Mouse (Mus musculus): Measurements from ENCODE around the gene Trpm1. TPM values are rescaled to one million over a fixed set of nuclear protein-coding genes. Genes with fewer than 3 reads are reported as not detected.

Gene Trpm1
- total RNA-seq, 2 experiments from 2014 or later = not detected

GRCm38 (mm10) chr7:64163086-64163485 lies 9.5 kb downstream of the Trpm1 start:
- ATAC-seq (replicated peaks; ENCODE audit: poor library complexity, severe bottlenecking) = no peak

DNA sequence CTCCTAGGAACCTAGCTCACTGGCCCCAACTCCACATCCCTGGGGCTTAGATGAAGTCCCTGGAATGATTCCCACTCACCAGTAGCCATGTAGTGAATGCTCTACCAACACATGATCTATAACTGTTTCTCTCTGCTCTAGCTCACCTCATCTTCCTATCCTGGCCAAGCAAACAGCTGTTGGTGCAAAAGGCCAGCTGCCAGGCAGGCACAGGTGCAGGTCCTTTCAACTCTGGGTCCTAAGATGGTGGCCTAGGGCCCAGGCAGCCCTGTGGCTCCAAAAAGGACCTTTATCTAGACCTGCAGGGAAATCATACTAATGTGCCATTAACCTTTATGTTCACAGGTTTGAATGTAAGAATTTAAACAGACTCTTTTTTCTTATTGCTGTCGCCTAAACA lies 10.3 kb downstream of the Trpm1 start:
- ATAC-seq (replicated peaks; ENCODE audit: poor library complexity, severe bottlenecking) = no peak

DNA sequence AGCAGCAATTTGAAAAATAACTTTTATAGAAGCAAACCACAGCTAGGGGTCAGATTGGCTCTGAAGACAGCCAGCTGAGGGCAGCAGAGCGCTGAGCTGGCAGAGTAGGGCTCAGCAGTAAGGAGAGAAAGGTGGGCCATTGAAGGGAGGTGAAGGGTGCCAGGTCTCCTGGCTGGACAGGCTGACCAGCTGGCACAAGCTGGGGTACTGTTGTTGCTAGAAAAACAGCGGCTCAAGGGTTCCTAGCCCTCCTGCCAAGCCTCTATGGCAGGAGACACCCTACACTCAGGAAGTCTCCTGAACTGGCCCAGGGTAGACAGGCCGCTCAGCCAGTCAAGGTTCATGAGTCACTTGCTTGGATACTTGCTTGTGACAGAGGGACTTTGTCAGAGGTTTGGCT lies 11.4 kb downstream of the Trpm1 start:
- ATAC-seq (replicated peaks; ENCODE audit: poor library complexity, severe bottlenecking) = peak; percentile 71

GRCm38 (mm10) chr7:64166025-64166424 lies 12.4 kb downstream of the Trpm1 start:
- no peak for ATAC-seq (replicated peaks; ENCODE audit: poor library complexity, severe bottlenecking)

GRCm38 (mm10) chr7:64166724-64167123 lies 13.1 kb downstream of the Trpm1 start:
- no peak for ATAC-seq (replicated peaks; ENCODE audit: poor library complexity, severe bottlenecking)

DNA sequence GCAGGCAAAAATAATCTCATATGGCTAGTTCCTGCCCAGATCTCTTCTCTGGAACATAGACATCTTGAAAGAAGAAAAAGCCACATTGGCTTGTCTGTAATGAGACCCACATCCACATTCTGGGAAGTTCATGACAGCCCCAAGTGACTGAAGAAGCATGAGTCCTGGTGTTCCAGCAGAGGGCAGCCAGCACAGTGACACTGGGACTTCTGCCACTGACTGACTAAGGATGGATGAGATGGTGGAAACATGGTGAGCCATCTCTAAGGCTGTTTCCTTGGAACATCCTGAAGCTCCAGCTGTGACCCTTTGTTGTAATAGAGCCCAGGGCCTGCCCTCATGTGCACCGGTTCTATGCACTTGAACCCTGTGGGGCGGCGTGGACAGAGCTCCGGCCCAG lies 25.7 kb downstream of the Trpm1 start:
- no peak for ATAC-seq (replicated peaks; ENCODE audit: poor library complexity, severe bottlenecking)

GRCm38 (mm10) chr7:64185203-64185931 lies 31.7 kb downstream of the Trpm1 start:
- no peak for ATAC-seq (replicated peaks; ENCODE audit: poor library complexity, severe bottlenecking)

GRCm38 (mm10) chr7:64185932-64186312 lies 32.3 kb downstream of the Trpm1 start:
- no peak for ATAC-seq (replicated peaks; ENCODE audit: poor library complexity, severe bottlenecking)

DNA sequence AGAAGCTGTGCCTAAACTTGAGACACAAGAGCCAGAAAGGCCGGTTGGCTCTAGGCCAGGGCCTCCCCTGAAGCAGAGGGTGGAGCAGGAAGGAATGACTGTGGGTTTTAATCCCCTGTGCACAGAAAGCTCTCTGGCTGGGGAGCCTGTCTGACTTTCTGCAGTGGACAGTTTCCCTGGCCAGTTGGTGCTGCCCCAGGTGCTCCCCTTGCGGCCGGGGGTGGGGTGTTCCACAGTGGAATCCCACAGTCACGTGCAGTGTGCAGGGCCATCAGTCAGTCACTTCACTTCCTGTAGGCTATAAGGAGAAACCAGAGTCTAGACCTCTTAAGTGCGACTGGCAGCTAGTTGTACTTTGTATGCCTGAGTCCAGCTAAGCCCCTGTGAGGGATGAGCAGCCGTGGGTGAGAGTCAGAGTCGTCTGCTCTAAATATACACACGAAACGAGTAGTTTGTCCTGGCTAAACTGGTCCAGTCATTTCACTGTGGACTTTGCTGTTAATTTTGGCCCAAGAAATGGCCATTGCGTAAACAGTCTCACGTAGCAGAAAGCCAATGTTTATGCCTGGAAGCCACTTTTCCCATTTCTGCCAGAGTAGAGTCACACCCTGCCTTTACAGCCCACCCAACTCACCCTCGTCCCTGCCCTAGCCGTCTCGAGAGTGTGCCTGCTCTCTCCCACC lies 38.8 kb downstream of the Trpm1 start:
- ATAC-seq (replicated peaks; ENCODE audit: poor library complexity, severe bottlenecking) = peak; percentile 53

- ATAC-seq (replicated peaks; ENCODE audit: poor library complexity, severe bottlenecking) = no peak
Observed at GRCm38 (mm10) chr7:64193476-64193875, 39.8 kb downstream of the Trpm1 start.

DNA sequence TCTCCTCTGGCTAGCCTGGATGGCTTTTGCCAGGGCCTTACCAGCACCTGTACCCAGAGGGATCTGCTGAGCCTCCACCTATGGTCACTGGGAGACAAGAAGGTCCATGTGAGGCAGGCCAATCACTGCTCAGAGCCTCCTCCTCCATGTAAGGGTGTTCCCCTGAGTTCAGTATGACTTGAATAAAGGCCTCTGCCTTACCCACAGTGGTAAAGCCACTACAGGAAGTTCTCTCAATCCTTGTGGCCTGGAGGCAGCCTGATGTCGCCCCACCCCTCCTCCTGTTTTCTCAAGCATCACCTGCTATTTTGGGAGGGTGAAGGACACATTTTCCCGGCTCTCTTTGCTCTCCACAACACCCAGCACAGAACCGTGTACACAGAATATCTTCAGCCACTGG lies 42.5 kb downstream of the Trpm1 start:
- ATAC-seq (replicated peaks; ENCODE audit: poor library complexity, severe bottlenecking) = no peak

DNA sequence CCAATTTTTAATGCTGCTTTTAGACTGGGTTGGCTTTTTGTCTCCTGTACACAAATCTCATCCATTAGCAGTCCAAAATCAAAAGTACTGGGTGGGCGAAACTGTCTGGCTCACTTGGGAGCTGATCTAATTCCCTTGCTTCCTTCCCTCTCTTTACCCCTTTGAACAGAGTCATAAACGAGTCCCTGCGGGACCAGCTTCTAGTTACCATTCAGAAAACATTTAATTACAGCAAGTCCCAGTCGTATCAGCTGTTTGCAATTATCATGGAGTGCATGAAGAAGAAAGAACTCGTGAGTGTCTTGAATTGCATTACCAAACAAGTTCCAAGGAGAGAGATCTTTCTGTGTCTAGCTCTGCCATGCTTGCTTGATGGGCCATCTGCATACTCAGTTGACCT lies 55.1 kb downstream of the Trpm1 start:
- no peak for ATAC-seq (replicated peaks; ENCODE audit: poor library complexity, severe bottlenecking)

- no peak for ATAC-seq (replicated peaks; ENCODE audit: poor library complexity, severe bottlenecking)
Observed at GRCm38 (mm10) chr7:64212870-64213269, 59.2 kb downstream of the Trpm1 start.

DNA sequence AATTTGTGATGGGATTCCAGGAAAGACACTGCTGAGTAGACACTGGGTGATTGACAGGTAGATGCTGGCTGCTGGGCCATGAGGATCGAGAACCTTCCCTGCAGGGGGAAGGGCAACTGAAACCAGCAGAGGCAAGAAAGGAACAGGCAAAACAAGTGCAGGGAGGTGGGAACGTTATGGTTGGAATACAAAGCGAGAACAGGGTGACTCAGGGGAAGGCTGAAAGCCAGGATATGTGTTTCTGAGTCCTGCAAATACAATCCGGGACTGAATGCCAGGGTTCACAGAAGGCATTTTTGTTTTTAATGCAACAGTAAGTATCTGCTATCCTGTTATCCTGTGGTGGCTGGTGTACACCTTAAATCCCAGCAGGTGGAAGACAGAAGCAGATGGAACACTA lies 60.4 kb downstream of the Trpm1 start:
- no peak for ATAC-seq (replicated peaks; ENCODE audit: poor library complexity, severe bottlenecking)

DNA sequence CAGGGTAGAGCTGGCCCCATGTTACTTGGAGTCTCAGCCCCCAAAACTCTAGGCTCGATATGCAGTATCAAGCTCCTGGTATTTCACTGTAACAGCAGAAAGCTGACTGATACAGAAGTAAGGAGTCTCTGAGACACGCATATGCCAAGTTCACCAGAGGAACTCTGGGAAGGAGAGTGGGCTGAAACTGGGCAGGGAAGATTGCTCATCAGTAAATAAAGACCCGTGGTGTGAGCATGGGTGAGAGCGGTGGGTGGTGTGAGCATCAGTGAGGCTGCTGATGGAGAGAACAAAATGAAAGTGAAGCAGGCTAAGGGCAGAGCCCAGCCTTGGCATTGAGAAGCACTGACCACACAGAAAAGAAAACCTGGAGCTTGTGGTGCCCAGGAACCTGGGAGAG lies 62.0 kb downstream of the Trpm1 start:
- ATAC-seq (replicated peaks; ENCODE audit: poor library complexity, severe bottlenecking) = no peak

DNA sequence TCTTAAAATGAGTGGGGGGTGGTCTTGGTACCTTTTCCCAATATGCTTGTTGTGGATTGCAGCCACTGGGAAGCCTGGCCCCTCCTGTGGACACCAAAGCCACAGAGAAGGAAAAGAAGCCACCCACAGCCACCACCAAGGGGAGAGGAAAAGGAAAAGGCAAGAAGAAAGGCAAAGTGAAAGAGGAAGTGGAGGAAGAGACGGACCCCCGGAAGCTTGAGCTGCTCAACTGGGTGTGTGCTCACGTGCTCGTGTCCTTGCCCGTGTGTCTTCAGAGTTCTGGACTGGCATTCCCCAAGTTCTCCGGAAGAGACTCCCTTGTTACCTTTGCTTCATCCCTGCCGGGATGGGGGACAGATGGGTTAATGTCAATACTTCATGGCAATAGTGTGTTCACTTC lies 63.8 kb downstream of the Trpm1 start:
- ATAC-seq (replicated peaks; ENCODE audit: poor library complexity, severe bottlenecking) = peak; percentile 66

DNA sequence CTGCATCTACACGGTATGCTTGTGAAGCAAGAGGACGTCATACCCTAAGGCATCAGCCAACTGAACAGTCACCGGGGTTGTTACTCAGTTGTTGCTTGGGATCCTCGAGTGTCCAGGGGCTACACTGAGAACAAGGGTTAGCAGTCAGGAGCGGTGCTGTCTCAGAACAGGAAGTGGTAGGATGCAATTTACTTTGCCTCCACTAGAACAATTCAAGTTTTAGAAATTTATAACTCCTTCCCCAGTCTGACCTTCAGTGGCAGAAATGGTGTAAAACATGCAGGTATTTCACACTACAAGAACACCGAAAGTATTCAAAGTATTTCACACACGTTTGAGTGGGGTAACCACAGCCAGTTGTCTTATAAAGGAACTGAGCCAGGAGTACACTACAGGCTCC lies 66.1 kb downstream of the Trpm1 start:
- ATAC-seq (replicated peaks; ENCODE audit: poor library complexity, severe bottlenecking) = peak; percentile 26; the same call in 1 of the 2 replicates

DNA sequence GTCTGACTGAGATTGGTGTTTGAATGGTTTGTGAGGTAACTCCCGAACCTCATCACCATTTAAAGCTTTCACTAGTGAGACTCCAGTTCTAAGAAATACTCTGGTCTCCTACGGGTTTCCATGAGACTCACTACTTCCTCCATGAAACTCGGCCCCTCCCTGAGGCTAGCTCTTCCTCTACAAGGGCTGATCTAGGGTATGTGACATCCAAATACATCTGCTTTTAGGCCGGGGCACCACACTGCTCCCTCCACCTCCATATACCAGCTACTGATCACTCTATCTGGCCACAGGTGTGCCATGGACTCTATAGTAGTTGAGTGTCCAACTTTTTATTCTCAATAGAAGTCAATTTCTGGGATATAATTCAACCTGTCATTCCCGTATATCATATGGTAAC lies 69.6 kb downstream of the Trpm1 start:
- peak; percentile 45; the same call in 1 of the 2 replicates for ATAC-seq (replicated peaks; ENCODE audit: poor library complexity, severe bottlenecking)

DNA sequence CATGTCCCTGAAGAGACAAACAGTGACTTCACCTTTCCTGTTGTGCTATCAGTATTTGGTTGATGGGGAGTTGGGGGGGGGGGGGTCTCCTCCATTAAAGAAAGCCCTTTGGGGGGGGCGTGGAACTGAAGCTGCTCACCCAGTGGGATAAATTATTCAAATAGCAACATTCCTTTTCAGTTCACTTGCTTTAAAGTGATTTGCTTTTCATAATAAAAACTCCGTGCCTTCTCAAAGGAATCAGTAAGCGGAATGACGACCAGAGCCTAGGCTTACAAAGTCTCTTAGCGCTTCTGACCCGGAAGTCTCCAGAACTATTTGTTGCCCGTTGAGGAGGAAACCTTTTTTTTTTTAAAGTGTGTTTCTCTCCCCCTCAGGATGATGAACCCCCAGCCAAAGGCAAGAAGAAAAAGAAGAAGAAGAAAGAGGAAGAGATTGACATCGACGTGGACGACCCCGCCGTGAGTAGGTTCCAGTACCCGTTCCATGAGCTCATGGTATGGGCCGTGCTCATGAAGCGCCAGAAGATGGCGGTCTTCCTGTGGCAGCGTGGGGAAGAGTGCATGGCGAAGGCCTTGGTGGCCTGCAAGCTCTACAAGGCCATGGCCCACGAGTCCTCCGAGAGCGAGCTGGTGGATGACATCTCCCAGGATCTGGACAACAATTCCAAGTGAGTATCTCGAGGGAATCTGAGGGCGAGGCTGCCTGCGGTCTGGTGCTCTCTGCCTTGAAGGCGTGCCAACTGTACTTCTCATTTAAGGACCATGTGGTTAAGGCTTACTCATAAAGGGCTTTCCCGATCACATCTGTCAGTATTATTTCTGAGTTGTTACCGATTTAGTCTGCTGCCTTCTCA lies 72.9 kb downstream of the Trpm1 start:
- no peak for ATAC-seq (replicated peaks; ENCODE audit: poor library complexity, severe bottlenecking)

GRCm38 (mm10) chr7:64227586-64227985 lies 74.0 kb downstream of the Trpm1 start:
- no peak for ATAC-seq (replicated peaks; ENCODE audit: poor library complexity, severe bottlenecking)

GRCm38 (mm10) chr7:64228300-64228699 lies 74.7 kb downstream of the Trpm1 start:
- no peak for ATAC-seq (replicated peaks; ENCODE audit: poor library complexity, severe bottlenecking)
